29 mouse cellular contexts compared by ENCODE assay signal in genomic region chr1:185861692-185862091, GRCm38 (mm10).
A peak's percentile ranks its signal among the peaks of the same experiment; 100 is the strongest.
DNase-seq lines count a peak whose midpoint lies in the region; ATAC-seq lines count a peak whose summit lies in the region.
"Had no signal": no experiment of that assay in that cellular context is flagged by ENCODE, and none has a peak within 500 bp of the region (broad histone marks: within the 10 kb centered on the region; RNA-seq: fewer than 3 reads in every experiment).

No protein-coding gene starts in this region.

- H3K4me3 ChIP-seq in liver, embryonic 11.5 days (ENCODE audit: low read depth, low read length) = no peak overlapping the region
- no peak overlapping the region for H3K4me3 ChIP-seq in liver, embryonic 15.5 days (replicated peaks)
- H3K4me3 ChIP-seq: embryonic facial prominence, embryonic 10.5 days; embryonic facial prominence, embryonic 13.5 days; erythroblast, embryonic 14.5 days; forebrain, embryonic 12.5 days; forebrain, embryonic 15.5 days; heart, adult 2 months; heart, embryonic 10.5 days; heart, embryonic 13.5 days had no signal

- no peaks in the 10 kb centered on the region; the same call in none of the 2 replicates for H3K4me1 ChIP-seq in liver, embryonic 11.5 days (replicated peaks; ENCODE audit: control insufficient read depth, insufficient read depth, low read length)
- peaks cover 4% of the 10 kb centered on the region; the same call in 1 of the 2 replicates for H3K4me1 ChIP-seq in liver, embryonic 15.5 days (replicated peaks)
- H3K4me1 ChIP-seq: forebrain, embryonic 12.5 days; forebrain, embryonic 15.5 days; heart, embryonic 13.5 days had no signal

- no peak overlapping the region for H3K4me2 ChIP-seq in liver, embryonic 11.5 days
- no peak overlapping the region for H3K4me2 ChIP-seq in liver, embryonic 15.5 days
- H3K4me2 ChIP-seq: embryonic facial prominence, embryonic 13.5 days; forebrain, embryonic 12.5 days; forebrain, embryonic 15.5 days; heart, embryonic 13.5 days; hindbrain, embryonic 14.5 days had no signal

- peak; percentile 94 for ATAC-seq in liver, embryonic 11.5 days (replicated peaks; ENCODE audit: low FRiP score)
- ATAC-seq in liver, embryonic 15.5 days (ENCODE audit: insufficient read depth) = peak; percentile 52; the same call in 1 of the 2 replicates
- ATAC-seq: forebrain, embryonic 15.5 days; hindbrain, postnatal 0 days had no signal

- H3K9me3 ChIP-seq in liver, embryonic 11.5 days (ENCODE audit: control insufficient read depth, low read length) = no peaks in the 10 kb centered on the region
- no peaks in the 10 kb centered on the region for H3K9me3 ChIP-seq in liver, embryonic 15.5 days (replicated peaks)
- H3K9me3 ChIP-seq: embryonic facial prominence, embryonic 10.5 days; embryonic facial prominence, embryonic 13.5 days; forebrain, embryonic 12.5 days; forebrain, embryonic 15.5 days; heart, embryonic 10.5 days; heart, embryonic 13.5 days had no signal

- no peak for DNase-seq in liver, embryonic 11.5 days (ENCODE audit: low spot score)
- no peak for DNase-seq in liver
- peak; percentile 5 for DNase-seq in c-Kit-positive CD71-positive TER-119-negative erythroid progenitor cells, embryonic 14.5 days (ENCODE audit: low read depth)
- no peak for DNase-seq in kidney, adult 9 months
- no peak for DNase-seq in gastrocnemius, postnatal 25 days
- DNase-seq: adrenal gland, adult 2 months; adrenal gland, postnatal 14 days; B cell, adult 2 months; cerebellum, adult 11-12 months; cerebellum, adult 8-10 months; cerebellum, postnatal 10 days; cerebellum, postnatal 36 days; embryo, embryonic 11 days; gastrocnemius, postnatal 36 days; heart, adult 2 months; heart, postnatal 14 days; heart, postnatal 4 days had no signal

- H3K9ac ChIP-seq in liver, embryonic 11.5 days (ENCODE audit: low read depth, low read length) = no peak overlapping the region
- no peak overlapping the region for H3K9ac ChIP-seq in liver, embryonic 15.5 days
- H3K9ac ChIP-seq: embryonic facial prominence, embryonic 13.5 days; forebrain, embryonic 12.5 days; forebrain, embryonic 15.5 days; heart, embryonic 13.5 days; hindbrain, embryonic 14.5 days had no signal

- H3K27ac ChIP-seq in liver, embryonic 11.5 days (ENCODE audit: low read depth, low read length) = no peak overlapping the region
- H3K27ac ChIP-seq in liver, embryonic 15.5 days (replicated peaks) = no peak overlapping the region
- H3K27ac ChIP-seq: embryonic facial prominence, embryonic 10.5 days; embryonic facial prominence, embryonic 13.5 days; forebrain, embryonic 12.5 days; forebrain, embryonic 15.5 days; heart, adult 2 months; heart, embryonic 10.5 days; heart, embryonic 13.5 days; hindbrain, embryonic 14.5 days; hindbrain, postnatal 0 days had no signal

- no peaks in the 10 kb centered on the region for H3K36me3 ChIP-seq in liver, embryonic 11.5 days (ENCODE audit: control insufficient read depth, insufficient read depth, low read length)
- H3K36me3 ChIP-seq in liver, embryonic 15.5 days (replicated peaks) = no peaks in the 10 kb centered on the region
- H3K36me3 ChIP-seq: embryonic facial prominence, embryonic 10.5 days; embryonic facial prominence, embryonic 13.5 days; forebrain, embryonic 12.5 days; forebrain, embryonic 15.5 days; G1E; heart, embryonic 10.5 days; heart, embryonic 13.5 days had no signal

- H3K27me3 ChIP-seq in liver, embryonic 11.5 days (replicated peaks; ENCODE audit: control insufficient read depth, insufficient read depth, low read length) = no peaks in the 10 kb centered on the region
- no peaks in the 10 kb centered on the region for H3K27me3 ChIP-seq in liver, embryonic 15.5 days
- H3K27me3 ChIP-seq: CH12.LX; embryonic facial prominence, embryonic 13.5 days; forebrain, embryonic 12.5 days; forebrain, embryonic 15.5 days; heart, embryonic 13.5 days had no signal

- 37% methylated on average over 4 of the region's 4 CpGs for WGBS in liver, embryonic 11.5 days
- 34% methylated on average over 4 of the region's 4 CpGs for WGBS in liver, embryonic 15.5 days (ENCODE audit: insufficient replicate concordance)
